Mouse (Mus musculus) intestine, embryonic 14.5 days (tissue): Measurements from ENCODE around the gene Cpt1b. TPM values are rescaled to one million over a fixed set of nuclear protein-coding genes. Genes with fewer than 3 reads are reported as not detected.

Experiments used
- ATAC-seq: fragments of 200-750 bp; cut with Nextera tagmentation; replicated peaks from 2 replicates; pipeline ENCODE4 v1.8.0; 2017; ENCODE audit warnings: low read depth, moderate number of reproducible peaks, moderate TSS enrichment, moderate library complexity; ENCODE audit not compliant: low FRiP score, low TSS enrichment
- DNase-seq: peaks from one replicate; pipeline ENCODE4 v3.0.0-alpha.2; 2018; ENCODE audit warnings: low spot score
- H3K27ac ChIP-seq: fragments of 300-500 bp; sonication (generic); 2 replicates; pipeline ENCODE4 v1.5.1; 2014; ENCODE audit warnings: low read depth, mild to moderate bottlenecking, control low read depth
- H3K27me3 ChIP-seq: fragments of 300-500 bp; sonication (generic); replicated peaks from 2 replicates; pipeline ENCODE4 v1.6.1; 2014; ENCODE audit warnings: low read length, control low read depth; ENCODE audit not compliant: control insufficient read depth, insufficient read depth
- H3K36me3 ChIP-seq: fragments of 300-500 bp; sonication (generic); 2 replicates; pipeline ENCODE4 v1.6.1; 2014; ENCODE audit warnings: low read length, control low read depth; ENCODE audit not compliant: control insufficient read depth, insufficient read depth
- H3K4me1 ChIP-seq: fragments of 300-500 bp; sonication (generic); replicated peaks from 2 replicates; pipeline ENCODE4 v1.6.1; 2014; ENCODE audit warnings: low read length, control low read depth, mixed read lengths; ENCODE audit not compliant: control insufficient read depth, insufficient read depth
- H3K4me2 ChIP-seq: fragments of 300-500 bp; sonication (generic); 2 replicates; pipeline ENCODE4 v1.6.1; 2014; ENCODE audit warnings: low read length
- H3K4me3 ChIP-seq: fragments of 300-500 bp; sonication (generic); 2 replicates; pipeline ENCODE4 v1.5.1; 2014; ENCODE audit warnings: low read depth, low read length, control low read depth, mixed read lengths
- H3K9ac ChIP-seq: fragments of 300-500 bp; sonication (generic); 2 replicates; pipeline ENCODE4 v1.6.1; 2014; ENCODE audit warnings: mild to moderate bottlenecking, low read length
- H3K9me3 ChIP-seq: fragments of 300-500 bp; sonication (generic); 2 replicates; pipeline ENCODE4 v1.6.1; 2016; ENCODE audit warnings: low read length, control low read depth; ENCODE audit not compliant: control insufficient read depth
- WGBS: fragments of 180-500 bp; shearing (Covaris S2); extraction: QIAGEN DNeasy Blood & Tissue Kit; methylation state at CpG from one replicate; pipeline ENCODE4 v1.1.7; 2014; 5-methylcytosine and 5-hydroxymethylcytosine counted together
- polyA plus RNA-seq: library from polyadenylated mRNA; unstranded; fragments of >200 nt; fragmentation: Nextera tagmentation; extraction: Ambion mirVana; gene quantifications from 2 replicates; pipeline ENCODE4 v1.2.1, GENCODE M21; 2014

Gene Cpt1b
- polyA plus RNA-seq, 1 experiment from 2014 or later = 0.76 TPM

GRCm38 (mm10) chr15:89374801-89375534, 50.7 kb downstream of the Cpt1b start:
- 92% methylated on average over 17 of the region's 17 CpGs for WGBS
- Histone ChIP-seq H3K4me1 (peaks cover 26% of the 10 kb centered on the region), H3K36me3 (peaks cover 27% of the 10 kb centered on the region), H3K9me3 (no peaks in the 10 kb centered on the region), H3K9ac (no peak overlapping the region), H3K27me3 (peaks cover 39% of the 10 kb centered on the region), H3K4me3 (no peak overlapping the region), H3K27ac (no peak overlapping the region), H3K4me2 (no peak overlapping the region)
- ATAC-seq = no peak
- no peak for DNase-seq

GRCm38 (mm10) chr15:89374340-89374739, 51.3 kb downstream of the Cpt1b start:
- ATAC-seq = no peak
- H3K27me3 ChIP-seq = peaks cover 33% of the 10 kb centered on the region
- H3K36me3 ChIP-seq = peaks cover 34% of the 10 kb centered on the region
- WGBS = 50% methylated on average over 9 of the region's 9 CpGs
- no peaks in the 10 kb centered on the region for H3K9me3 ChIP-seq
- DNase-seq = no peak
- H3K4me1 ChIP-seq = peaks cover 23% of the 10 kb centered on the region
- H3K9ac ChIP-seq = peak overlapping the region; percentile 70
- H3K27ac ChIP-seq = no peak overlapping the region; the same call in 1 of the 2 replicates
- peak overlapping the region; percentile 68 for H3K4me3 ChIP-seq
- H3K4me2 ChIP-seq = peak overlapping the region; percentile 77

GRCm38 (mm10) chr15:89373762-89374248, 51.9 kb downstream of the Cpt1b start, which contains the start of gene Sco2:
Gene Sco2 (minus strand): TSS chr15:89373846.
- Histone ChIP-seq H3K4me3 (peak within 1 kb of the TSS; percentile 68), H3K27ac (peak within 1 kb of the TSS; percentile 86), H3K27me3 (peaks cover 28% of the 10 kb centered on the region), H3K4me1 (peaks cover 17% of the 10 kb centered on the region), H3K4me2 (peak within 1 kb of the TSS; percentile 77), H3K9me3 (no peaks in the 10 kb centered on the region), H3K9ac (peak within 1 kb of the TSS; percentile 70), H3K36me3 (peaks cover 39% of the 10 kb centered on the region)
- ATAC-seq = peak; percentile 79
- 0% methylated on average over 42 of the region's 42 CpGs for WGBS
- peak; percentile 99 for DNase-seq

- DNase-seq = peak; percentile 93
- 2% methylated on average over 35 of the region's 35 CpGs for WGBS
- H3K4me3 ChIP-seq = peak overlapping the region; percentile 68
- peaks cover 11% of the 10 kb centered on the region for H3K4me1 ChIP-seq
- peak overlapping the region; percentile 77 for H3K4me2 ChIP-seq
- peaks cover 45% of the 10 kb centered on the region for H3K36me3 ChIP-seq
- H3K9ac ChIP-seq = peak overlapping the region; percentile 70
- H3K27me3 ChIP-seq = peaks cover 22% of the 10 kb centered on the region
- ATAC-seq = peak; percentile 80
- H3K9me3 ChIP-seq = no peaks in the 10 kb centered on the region
- H3K27ac ChIP-seq = peak overlapping the region; percentile 86
Observed at GRCm38 (mm10) chr15:89373027-89373761, 52.5 kb downstream of the Cpt1b start.

GRCm38 (mm10) chr15:89372536-89372935, 53.1 kb downstream of the Cpt1b start:
- H3K36me3 ChIP-seq = peaks cover 52% of the 10 kb centered on the region
- peak overlapping the region; percentile 77 for H3K4me2 ChIP-seq
- no peak overlapping the region for H3K27ac ChIP-seq
- H3K27me3 ChIP-seq = peaks cover 15% of the 10 kb centered on the region
- no peaks in the 10 kb centered on the region for H3K9me3 ChIP-seq
- WGBS = 85% methylated on average over 7 of the region's 7 CpGs
- no peak overlapping the region; the same call in 1 of the 2 replicates for H3K4me3 ChIP-seq
- DNase-seq (no peak), ATAC-seq (no peak)
- H3K9ac ChIP-seq = no peak overlapping the region
- H3K4me1 ChIP-seq = peaks cover 10% of the 10 kb centered on the region; the same call in 1 of the 2 replicates

- Histone ChIP-seq H3K27ac (no peak overlapping the region), H3K9ac (no peak overlapping the region), H3K4me1 (0 out of 2 replicates have a peak, but pooled peaks cover 5% of the 10 kb centered on the region), H3K4me3 (no peak overlapping the region), H3K4me2 (no peak overlapping the region), H3K27me3 (peaks cover 10% of the 10 kb centered on the region), H3K9me3 (no peaks in the 10 kb centered on the region), H3K36me3 (peaks cover 56% of the 10 kb centered on the region)
- DNase-seq = no peak
- no peak for ATAC-seq
- whole genome bisulfite sequencing = 85% methylated on average over 13 of the region's 13 CpGs
Observed at GRCm38 (mm10) chr15:89372068-89372467, 53.6 kb downstream of the Cpt1b start.

Other genes starting within 250 kb of the Cpt1b start
- 149 and 150 TPM in 2 replicates for gene Plxnb2, start 245.1 kb downstream of the Cpt1b start, polyA plus RNA-seq
- 13.9 and 16.2 TPM in 2 replicates for gene Dennd6b, start 229.4 kb downstream of the Cpt1b start, polyA plus RNA-seq
- 26.9 and 29.6 TPM in 2 replicates for gene Ppp6r2, start 214.3 kb downstream of the Cpt1b start, polyA plus RNA-seq
- 52.6 and 53.6 TPM in 2 replicates for gene Sbf1, start 110.6 kb downstream of the Cpt1b start, polyA plus RNA-seq
- gene Adm2, start 103.1 kb downstream of the Cpt1b start, polyA plus RNA-seq = 0.32 and 0.73 TPM in 2 replicates
- gene Miox, start 91.5 kb downstream of the Cpt1b start, polyA plus RNA-seq = not detected in 2 replicates
- 46.7 and 48.6 TPM in 2 replicates for gene Lmf2, start 70.2 kb downstream of the Cpt1b start, polyA plus RNA-seq
- 157 and 170 TPM in 2 replicates for gene Ncaph2, start 70.1 kb downstream of the Cpt1b start, polyA plus RNA-seq
- gene Sco2, start 52.0 kb downstream of the Cpt1b start, polyA plus RNA-seq = 12.3 and 14.6 TPM in 2 replicates
- 1.2 and 1.5 TPM in 2 replicates for gene Tymp, start 48.8 kb downstream of the Cpt1b start, polyA plus RNA-seq
- 0.34 TPM in 1 of 2 replicates, not detected in the other for gene Odf3b, start 46.6 kb downstream of the Cpt1b start, polyA plus RNA-seq
- not detected in 2 replicates for gene Klhdc7b, start 40.9 kb downstream of the Cpt1b start, polyA plus RNA-seq
- not detected in 2 replicates for gene Syce3, start 15.4 kb downstream of the Cpt1b start, polyA plus RNA-seq
- gene C730034F03Rik, start 3.7 kb upstream of the Cpt1b start, polyA plus RNA-seq = 1.7 and 2.2 TPM in 2 replicates
- not detected in 2 replicates for gene Gm44502, start 3.8 kb upstream of the Cpt1b start, polyA plus RNA-seq
- gene Chkb, start 4.0 kb upstream of the Cpt1b start, polyA plus RNA-seq = 46.3 and 49.7 TPM in 2 replicates
- 5.1 TPM in 2 replicates for gene Mapk8ip2, start 28.1 kb upstream of the Cpt1b start, polyA plus RNA-seq
- gene Arsa, start 51.6 kb upstream of the Cpt1b start, polyA plus RNA-seq = 14.4 and 15.4 TPM in 2 replicates
- gene Shank3, start 73.8 kb upstream of the Cpt1b start, polyA plus RNA-seq = 1.9 and 2.1 TPM in 2 replicates
- gene Acr, start 142.5 kb upstream of the Cpt1b start, polyA plus RNA-seq = 0.43 TPM in 1 of 2 replicates, not detected in the other
- gene Rabl2, start 166.1 kb upstream of the Cpt1b start, polyA plus RNA-seq = 41.3 and 44.9 TPM in 2 replicates